Mouse (Mus musculus): ENCODE data around the gene Olfr822.

DNA sequence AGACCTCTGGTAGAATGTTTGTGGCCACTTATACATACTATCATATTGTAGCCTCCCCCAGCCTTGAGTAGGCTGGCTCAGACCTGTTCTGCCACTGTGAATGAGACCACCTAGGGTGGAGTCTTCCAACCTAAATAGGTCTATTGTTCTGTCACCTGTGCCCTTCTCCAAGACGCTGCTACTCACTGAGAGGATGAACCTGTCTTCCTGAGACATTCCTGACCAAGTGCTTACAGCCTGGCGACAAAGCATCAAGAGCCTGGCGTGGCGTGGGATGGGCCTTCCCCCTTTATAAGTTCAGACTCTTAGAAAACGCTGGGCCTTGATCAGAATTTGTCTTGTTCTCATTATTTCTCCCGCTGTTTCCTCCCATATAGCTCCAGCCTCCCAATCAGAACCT, 33.9 kb upstream of the Olfr822 start:
- TF ChIP-seq POLR2A (IDR thresholded peaks at IDR 0.05; ENCODE audit: control insufficient read depth, extremely low read depth, insufficient read depth, low read length, poor library complexity) (no peak), CTCF (IDR thresholded peaks at IDR 0.05; ENCODE audit: borderline replicate concordance, control insufficient read depth, extremely low read depth, insufficient read depth, low read length, poor library complexity) (no peak)
